Mouse (Mus musculus) embryonic facial prominence, embryonic 14.5 days (tissue): ENCODE data around the gene Wnt2b. TPM values are rescaled to one million over a fixed set of nuclear protein-coding genes. Genes with fewer than 3 reads are reported as not detected.

Experiments
- ATAC-seq: fragments of 200-750 bp; cut with Nextera tagmentation; 2 replicates; pipeline ENCODE4 v1.8.0; 2017; ENCODE audit warnings: low read depth, moderate number of reproducible peaks, moderate TSS enrichment
- DNase-seq: peaks from one replicate; pipeline ENCODE4 v3.0.0-alpha.2; 2015; ENCODE audit warnings: low spot score
- H3K27ac ChIP-seq: fragments of 300-500 bp; sonication (generic); replicated peaks from 2 replicates; pipeline ENCODE4 v1.5.1; 2014; ENCODE audit warnings: low read depth, mild to moderate bottlenecking, low read length, moderate library complexity
- H3K27me3 ChIP-seq: fragments of 300-500 bp; sonication (generic); replicated peaks from 2 replicates; pipeline ENCODE4 v1.6.1; 2014; ENCODE audit warnings: low read length; ENCODE audit not compliant: control insufficient read depth, insufficient read depth
- H3K36me3 ChIP-seq: fragments of 300-500 bp; sonication (generic); 2 replicates; pipeline ENCODE4 v1.6.1; 2014; ENCODE audit warnings: low read length, mixed read lengths; ENCODE audit not compliant: control insufficient read depth, insufficient read depth
- H3K4me1 ChIP-seq: fragments of 300-500 bp; sonication (generic); 2 replicates; pipeline ENCODE4 v1.6.1; 2014; ENCODE audit warnings: antibody characterized with exemption, low read length; ENCODE audit not compliant: control insufficient read depth, insufficient read depth
- H3K4me2 ChIP-seq: fragments of 300-500 bp; sonication (generic); 2 replicates; pipeline ENCODE4 v1.6.1; 2014; ENCODE audit warnings: low read depth, mild to moderate bottlenecking, low read length, moderate library complexity, mixed read lengths
- H3K4me3 ChIP-seq: fragments of 300-500 bp; sonication (generic); 2 replicates; pipeline ENCODE4 v1.5.1; 2014; ENCODE audit warnings: low read depth, mild to moderate bottlenecking, low read length
- H3K9ac ChIP-seq: fragments of 300-500 bp; sonication (generic); 2 replicates; pipeline ENCODE4 v1.6.1; 2014; ENCODE audit warnings: low read depth, mild to moderate bottlenecking, low read length, moderate library complexity, mixed read lengths
- H3K9me3 ChIP-seq: fragments of 300-500 bp; sonication (generic); 2 replicates; pipeline ENCODE4 v1.6.1; 2016; ENCODE audit warnings: low read length; ENCODE audit not compliant: control insufficient read depth
- WGBS: fragments of 180-500 bp; shearing (Covaris S2); extraction: QIAGEN DNeasy Blood & Tissue Kit; methylation state at CpG from one replicate; pipeline ENCODE4 v1.1.7; 2014; 5-methylcytosine and 5-hydroxymethylcytosine counted together
- polyA plus RNA-seq: library from polyadenylated mRNA; unstranded; fragments of >200 nt; fragmentation: Nextera tagmentation; extraction: Ambion mirVana; gene quantifications from 2 replicates; pipeline ENCODE4 v1.2.1, GENCODE M21; 2014

The Wnt2b gene
- polyA plus RNA-seq, 1 experiment from 2014 or later, result 1.3 TPM

DNA sequence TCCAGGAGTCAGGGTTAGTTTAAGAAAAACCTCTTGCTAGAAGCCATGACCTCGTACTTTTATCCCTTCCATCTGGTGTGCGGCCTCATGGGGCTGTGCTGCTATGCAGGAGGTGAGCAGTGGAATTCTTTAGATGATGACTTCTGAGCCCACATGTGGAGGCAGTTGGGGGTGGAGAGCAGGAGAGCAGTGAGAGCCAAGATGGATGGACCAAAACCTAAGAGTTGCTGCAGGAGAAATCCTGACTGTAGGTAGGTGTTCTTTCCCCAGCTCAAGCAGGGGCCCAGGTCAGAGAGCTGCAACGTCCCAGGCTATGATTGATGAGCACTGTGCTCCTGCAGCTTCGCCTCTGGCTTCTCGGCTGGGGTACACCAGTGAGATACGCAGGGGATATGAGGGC is 21.0 kb downstream of the Wnt2b start:
- peaks cover 13% of the 10 kb centered on the region; the same call in 1 of the 2 replicates for H3K4me1 ChIP-seq
- H3K36me3 ChIP-seq, result peaks cover 11% of the 10 kb centered on the region
- WGBS, result 33% methylated on average over 6 of the region's 6 CpGs
- no peaks in the 10 kb centered on the region for H3K9me3 ChIP-seq
- no peak overlapping the region for H3K27ac ChIP-seq
- DNase-seq (no peak), ATAC-seq (no peak; the same call in 1 of the 2 replicates)
- H3K4me3 ChIP-seq, result no peak overlapping the region
- H3K9ac ChIP-seq, result no peak overlapping the region
- H3K4me2 ChIP-seq, result no peak overlapping the region
- H3K27me3 ChIP-seq, result no peaks in the 10 kb centered on the region

- ATAC-seq (peak; percentile 62; the same call in 1 of the 2 replicates), DNase-seq (no peak)
- Histone ChIP-seq H3K4me3 (no peak overlapping the region), H3K4me2 (no peak overlapping the region), H3K9ac (no peak overlapping the region), H3K27ac (no peak overlapping the region), H3K9me3 (no peaks in the 10 kb centered on the region), H3K4me1 (peaks cover 12% of the 10 kb centered on the region; the same call in 1 of the 2 replicates), H3K36me3 (peaks cover 19% of the 10 kb centered on the region), H3K27me3 (no peaks in the 10 kb centered on the region)
- 33% methylated on average over 4 of the region's 4 CpGs for WGBS
Measured at GRCm38 (mm10) chr3:104938327-104938726, 23.4 kb downstream of the Wnt2b start.

DNA sequence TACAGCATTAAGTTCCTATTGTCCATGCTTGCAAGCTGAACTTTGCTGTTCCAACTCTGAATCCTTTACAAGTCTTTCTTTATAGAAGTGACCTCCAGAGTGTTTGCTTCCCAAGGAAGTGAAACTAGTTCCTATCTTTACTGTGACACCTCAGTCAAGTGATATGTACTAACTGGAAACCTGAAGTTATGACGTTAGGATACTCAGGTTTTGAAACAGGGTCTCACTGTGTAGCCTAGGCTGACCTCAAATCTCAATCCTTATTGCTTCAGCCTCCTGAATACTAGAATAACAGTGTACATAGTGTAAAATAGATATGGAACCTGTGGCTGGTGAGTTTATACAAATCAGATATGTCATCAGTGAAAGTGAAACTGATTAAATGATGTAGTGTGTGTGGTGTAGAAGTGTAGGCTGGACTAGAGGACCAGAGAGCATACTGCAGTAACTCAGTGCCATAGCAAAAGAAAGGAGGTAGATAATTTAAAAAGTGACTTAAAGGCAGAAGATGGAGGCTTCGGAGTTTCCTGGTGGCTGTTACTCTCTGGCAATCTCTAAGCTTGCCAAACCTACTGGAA is 23.9 kb downstream of the Wnt2b start:
- peaks cover 19% of the 10 kb centered on the region for H3K36me3 ChIP-seq
- H3K9ac ChIP-seq, result no peak overlapping the region
- no peaks in the 10 kb centered on the region for H3K27me3 ChIP-seq
- no peak overlapping the region for H3K4me2 ChIP-seq
- no peak for ATAC-seq
- no peak overlapping the region for H3K4me3 ChIP-seq
- peaks cover 8% of the 10 kb centered on the region; the same call in 1 of the 2 replicates for H3K4me1 ChIP-seq
- no peaks in the 10 kb centered on the region for H3K9me3 ChIP-seq
- WGBS, result 87% methylated on average over 2 of the region's 2 CpGs
- no peak for DNase-seq
- H3K27ac ChIP-seq, result no peak overlapping the region

GRCm38 (mm10) chr3:104929385-104929784 is 32.3 kb downstream of the Wnt2b start:
- Histone ChIP-seq H3K4me3 (no peak overlapping the region), H3K9ac (no peak overlapping the region), H3K36me3 (peaks cover 48% of the 10 kb centered on the region), H3K9me3 (no peaks in the 10 kb centered on the region), H3K4me1 (no peaks in the 10 kb centered on the region), H3K27me3 (no peaks in the 10 kb centered on the region), H3K4me2 (no peak overlapping the region), H3K27ac (no peak overlapping the region)
- DNase-seq (no peak), ATAC-seq (no peak)
- 91% methylated on average over 6 of the region's 6 CpGs for WGBS

DNA sequence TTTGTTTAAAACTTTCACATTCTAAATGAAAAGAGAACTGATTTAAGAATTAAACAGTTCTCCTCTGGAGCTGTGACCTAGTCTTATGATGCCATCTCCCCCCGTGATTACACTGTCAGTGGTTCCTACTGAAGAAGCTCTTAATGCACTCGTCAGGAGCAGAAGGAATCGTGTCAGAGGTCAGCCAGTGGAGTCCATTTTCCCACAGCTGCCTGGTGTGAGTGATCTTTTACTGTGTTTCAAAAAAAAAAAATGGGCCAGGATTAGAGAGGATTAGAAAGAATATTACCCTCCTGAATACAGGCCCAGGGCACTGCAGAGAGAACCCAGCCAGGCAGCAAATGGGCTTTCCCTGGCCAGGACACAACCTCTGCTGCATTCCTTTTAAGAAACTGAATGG is 46.7 kb downstream of the Wnt2b start:
- H3K4me1 ChIP-seq, result no peaks in the 10 kb centered on the region
- H3K9ac ChIP-seq, result no peak overlapping the region
- H3K27ac ChIP-seq, result no peak overlapping the region
- H3K4me3 ChIP-seq, result no peak overlapping the region
- H3K27me3 ChIP-seq, result no peaks in the 10 kb centered on the region
- no peaks in the 10 kb centered on the region for H3K9me3 ChIP-seq
- DNase-seq, result peak; percentile 7
- WGBS, result 48% methylated on average over 3 of the region's 3 CpGs
- ATAC-seq, result no peak; the same call in 1 of the 2 replicates
- H3K36me3 ChIP-seq, result peaks cover 21% of the 10 kb centered on the region
- H3K4me2 ChIP-seq, result no peak overlapping the region

- Histone ChIP-seq H3K27ac (no peak overlapping the region), H3K9me3 (no peaks in the 10 kb centered on the region), H3K4me3 (no peak overlapping the region), H3K4me1 (no peaks in the 10 kb centered on the region), H3K4me2 (no peak overlapping the region), H3K27me3 (no peaks in the 10 kb centered on the region), H3K36me3 (peaks cover 22% of the 10 kb centered on the region), H3K9ac (no peak overlapping the region)
- DNase-seq, result no peak
- ATAC-seq, result no peak
- WGBS, result 84% methylated on average over 6 of the region's 6 CpGs
Measured at GRCm38 (mm10) chr3:104909195-104909594, 52.5 kb downstream of the Wnt2b start.

DNA sequence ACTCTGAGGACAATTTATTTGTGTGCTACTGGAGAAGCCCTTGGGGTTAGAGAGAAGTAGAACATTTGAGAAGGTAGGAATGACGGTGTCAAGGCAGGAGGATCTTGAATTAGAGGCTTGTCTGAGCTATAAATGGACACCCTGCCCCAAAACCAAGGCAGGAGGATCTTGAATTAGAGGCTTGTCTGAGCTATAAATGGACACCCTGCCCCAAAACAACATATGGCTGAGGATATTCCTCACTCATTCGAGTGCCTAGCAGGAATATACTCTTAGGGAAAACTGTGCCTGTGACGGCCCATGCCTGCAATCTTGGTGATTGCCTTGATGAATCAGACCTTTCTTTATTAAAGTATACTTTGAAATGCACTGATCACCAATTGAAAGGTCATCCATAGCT is 55.7 kb downstream of the Wnt2b start:
- 73% methylated on average over 3 of the region's 3 CpGs for WGBS
- ATAC-seq (no peak), DNase-seq (no peak)
- Histone ChIP-seq H3K4me1 (no peaks in the 10 kb centered on the region), H3K9ac (no peak overlapping the region), H3K4me3 (no peak overlapping the region), H3K36me3 (peaks cover 32% of the 10 kb centered on the region), H3K4me2 (no peak overlapping the region), H3K27ac (no peak overlapping the region), H3K9me3 (no peaks in the 10 kb centered on the region), H3K27me3 (no peaks in the 10 kb centered on the region)

GRCm38 (mm10) chr3:104905389-104905788 is 56.3 kb downstream of the Wnt2b start:
- DNase-seq (no peak), ATAC-seq (no peak)
- peaks cover 32% of the 10 kb centered on the region for H3K36me3 ChIP-seq
- H3K27me3 ChIP-seq, result no peaks in the 10 kb centered on the region
- no peaks in the 10 kb centered on the region for H3K9me3 ChIP-seq
- no peaks in the 10 kb centered on the region for H3K4me1 ChIP-seq
- WGBS, result 93% methylated on average over 4 of the region's 4 CpGs
- H3K27ac ChIP-seq, result no peak overlapping the region
- no peak overlapping the region for H3K4me2 ChIP-seq
- H3K9ac ChIP-seq, result no peak overlapping the region
- no peak overlapping the region for H3K4me3 ChIP-seq

- no peaks in the 10 kb centered on the region for H3K4me1 ChIP-seq
- DNase-seq (no peak), ATAC-seq (no peak)
- no peak overlapping the region for H3K27ac ChIP-seq
- no peak overlapping the region for H3K4me2 ChIP-seq
- peaks cover 57% of the 10 kb centered on the region for H3K36me3 ChIP-seq
- 92% methylated on average over 4 of the region's 4 CpGs for WGBS
- no peaks in the 10 kb centered on the region for H3K27me3 ChIP-seq
- no peaks in the 10 kb centered on the region for H3K9me3 ChIP-seq
- H3K9ac ChIP-seq, result no peak overlapping the region
- no peak overlapping the region for H3K4me3 ChIP-seq
Measured at GRCm38 (mm10) chr3:104901154-104901553, 60.6 kb downstream of the Wnt2b start.
